Mouse (Mus musculus) hindbrain, embryonic 16.5 days (tissue): ENCODE measurements around the gene Recql5. TPM values are rescaled to one million over a fixed set of nuclear protein-coding genes. Genes with fewer than 3 reads are reported as not detected.
A peak's percentile ranks its signal among the peaks of the same experiment; 100 is the strongest.

ENCODE experiments used
- ATAC-seq: fragments of 200-750 bp; cut with Nextera tagmentation; 2 replicates; pipeline ENCODE4 v1.8.0; 2017; ENCODE audit warnings: moderate TSS enrichment, moderate library complexity
- H3K27ac ChIP-seq: fragments of 300-500 bp; sonication (generic); 2 replicates; pipeline ENCODE4 v1.5.1; 2014; ENCODE audit warnings: low read depth, mild to moderate bottlenecking, control low read depth, low read length, moderate library complexity
- H3K27me3 ChIP-seq: fragments of 300-500 bp; sonication (generic); replicated peaks from 2 replicates; pipeline ENCODE4 v1.6.1; 2014; ENCODE audit warnings: low read length; ENCODE audit not compliant: control insufficient read depth, insufficient read depth
- H3K36me3 ChIP-seq: fragments of 300-500 bp; sonication (generic); 2 replicates; pipeline ENCODE4 v1.6.1; 2014; ENCODE audit warnings: mild to moderate bottlenecking, low read length, moderate library complexity, mixed read lengths; ENCODE audit not compliant: control insufficient read depth, insufficient read depth
- H3K4me1 ChIP-seq: fragments of 300-500 bp; sonication (generic); 2 replicates; pipeline ENCODE4 v1.6.1; 2014; ENCODE audit warnings: low read depth, low read length; ENCODE audit not compliant: control insufficient read depth, insufficient read depth
- H3K4me2 ChIP-seq: fragments of 300-500 bp; sonication (generic); 2 replicates; pipeline ENCODE4 v1.6.1; 2014; ENCODE audit warnings: mild to moderate bottlenecking, low read length, control low read depth, moderate library complexity
- H3K4me3 ChIP-seq: fragments of 300-500 bp; sonication (generic); 2 replicates; pipeline ENCODE4 v1.5.1; 2014; ENCODE audit warnings: mild to moderate bottlenecking, low read length, control low read depth, moderate library complexity
- H3K9ac ChIP-seq: fragments of 300-500 bp; sonication (generic); 2 replicates; pipeline ENCODE4 v1.6.1; 2014; ENCODE audit warnings: low read depth, mild to moderate bottlenecking, control low read depth, low read length, moderate library complexity
- H3K9me3 ChIP-seq: fragments of 300-500 bp; sonication (generic); 2 replicates; pipeline ENCODE4 v1.6.1; 2014; ENCODE audit warnings: mild to moderate bottlenecking, low read length, moderate library complexity; ENCODE audit not compliant: control insufficient read depth
- WGBS: fragments of 180-500 bp; shearing (Covaris S2); extraction: QIAGEN DNeasy Blood & Tissue Kit; methylation state at CpG from one replicate; pipeline ENCODE4 v1.1.7; 2014; 5-methylcytosine and 5-hydroxymethylcytosine counted together
- polyA plus RNA-seq: library from polyadenylated mRNA; unstranded; fragments of >200 nt; fragmentation: Nextera tagmentation; extraction: Ambion mirVana; gene quantifications from 2 replicates; pipeline ENCODE4 v1.2.1, GENCODE M21; 2015

The Recql5 gene
- 20.2 and 21.3 TPM in 2 replicates for polyA plus RNA-seq

- H3K4me1 ChIP-seq = peaks cover 25% of the 10 kb centered on the region
- peaks cover 3% of the 10 kb centered on the region for H3K36me3 ChIP-seq
- peak within 1 kb of the TSS; percentile 88 for H3K9ac ChIP-seq
- peak within 1 kb of the TSS; percentile 94 for H3K4me2 ChIP-seq
- no peaks in the 10 kb centered on the region for H3K27me3 ChIP-seq
- peak; percentile 100 for ATAC-seq
- peak within 1 kb of the TSS; percentile 97 for H3K4me3 ChIP-seq
- under 1% methylated on average over 28 of the region's 28 CpGs for WGBS
- peak within 1 kb of the TSS; percentile 67; the same call in 1 of the 2 replicates for H3K27ac ChIP-seq
- no peaks in the 10 kb centered on the region for H3K9me3 ChIP-seq
These were observed at the start of gene Recql5, which contains the start of gene Sap30bp for GRCm38 (mm10) chr11:115933108-115933746. TSS of gene Recql5 (minus strand) at chr11:115933477. TSS of gene Sap30bp (plus strand) at chr11:115933282.

GRCm38 (mm10) chr11:115982472-115982871 lies 49.2 kb upstream of the Recql5 start:
- Histone ChIP-seq H3K9me3 (no peaks in the 10 kb centered on the region), H3K4me2 (no peak overlapping the region), H3K9ac (no peak overlapping the region), H3K27me3 (peaks cover 3% of the 10 kb centered on the region), H3K4me3 (no peak overlapping the region), H3K27ac (no peak overlapping the region), H3K36me3 (no peaks in the 10 kb centered on the region), H3K4me1 (no peaks in the 10 kb centered on the region)
- no peak for ATAC-seq
- 84% methylated on average over 15 of the region's 15 CpGs for WGBS

- Histone ChIP-seq H3K27ac (no peak overlapping the region), H3K4me3 (peak overlapping the region; percentile 48; the same call in 1 of the 2 replicates), H3K4me1 (peaks cover 9% of the 10 kb centered on the region), H3K27me3 (peaks cover 29% of the 10 kb centered on the region), H3K4me2 (peak overlapping the region; percentile 75; the same call in 1 of the 2 replicates), H3K36me3 (no peaks in the 10 kb centered on the region), H3K9me3 (no peaks in the 10 kb centered on the region), H3K9ac (no peak overlapping the region)
- ATAC-seq = no peak
- 23% methylated on average over 12 of the region's 12 CpGs for WGBS
These were observed 42.3 kb upstream of the Recql5 start for GRCm38 (mm10) chr11:115975544-115975943.

- peak; percentile 52; the same call in 1 of the 2 replicates for ATAC-seq
- H3K27ac ChIP-seq = peak overlapping the region; percentile 44; the same call in 1 of the 2 replicates
- H3K4me1 ChIP-seq = peaks cover 9% of the 10 kb centered on the region
These were observed 41.8 kb upstream of the Recql5 start for GRCm38 (mm10) chr11:115975083-115975420.

GRCm38 (mm10) chr11:115974309-115975082 lies 41.2 kb upstream of the Recql5 start, which contains the start of gene Itgb4:
TSS of gene Itgb4 (plus strand) at chr11:115974709.
- Histone ChIP-seq H3K4me1 (peaks cover 9% of the 10 kb centered on the region), H3K27me3 (peaks cover 29% of the 10 kb centered on the region), H3K4me3 (peak within 1 kb of the TSS; percentile 48), H3K9ac (peak within 1 kb of the TSS; percentile 52), H3K36me3 (no peaks in the 10 kb centered on the region), H3K4me2 (peak within 1 kb of the TSS; percentile 75), H3K27ac (peak within 1 kb of the TSS; percentile 44; the same call in 1 of the 2 replicates), H3K9me3 (no peaks in the 10 kb centered on the region)
- WGBS = 9% methylated on average over 56 of the region's 58 CpGs
- peak; percentile 20; the same call in 1 of the 2 replicates for ATAC-seq

More at GRCm38 (mm10) chr11:115975083-115975420, 41.8 kb upstream of the Recql5 start:
- H3K9ac ChIP-seq = peak overlapping the region; percentile 52
- no peaks in the 10 kb centered on the region for H3K36me3 ChIP-seq
- no peaks in the 10 kb centered on the region for H3K9me3 ChIP-seq
- peak overlapping the region; percentile 75 for H3K4me2 ChIP-seq
- peak overlapping the region; percentile 48 for H3K4me3 ChIP-seq
- H3K27me3 ChIP-seq = peaks cover 29% of the 10 kb centered on the region
- 4% methylated on average over 14 of the region's 18 CpGs for WGBS

- Histone ChIP-seq H3K27me3 (peaks cover 24% of the 10 kb centered on the region), H3K4me3 (no peak overlapping the region), H3K36me3 (peaks cover 10% of the 10 kb centered on the region), H3K9ac (no peak overlapping the region), H3K27ac (no peak overlapping the region), H3K4me1 (peaks cover 9% of the 10 kb centered on the region), H3K4me2 (no peak overlapping the region), H3K9me3 (no peaks in the 10 kb centered on the region)
- no peak for ATAC-seq
- WGBS = 68% methylated on average over 6 of the region's 6 CpGs
These were observed 37.7 kb upstream of the Recql5 start for GRCm38 (mm10) chr11:115971016-115971415.

- Histone ChIP-seq H3K9me3 (no peaks in the 10 kb centered on the region), H3K36me3 (peaks cover 17% of the 10 kb centered on the region), H3K4me1 (peaks cover 9% of the 10 kb centered on the region), H3K27me3 (peaks cover 17% of the 10 kb centered on the region), H3K4me2 (no peak overlapping the region), H3K9ac (no peak overlapping the region), H3K4me3 (no peak overlapping the region), H3K27ac (no peak overlapping the region)
- 68% methylated on average over 15 of the region's 15 CpGs for WGBS
- no peak for ATAC-seq
These were observed 36.9 kb upstream of the Recql5 start for GRCm38 (mm10) chr11:115970006-115970673.

- no peak overlapping the region for H3K9ac ChIP-seq
- H3K9me3 ChIP-seq = no peaks in the 10 kb centered on the region
- no peaks in the 10 kb centered on the region for H3K4me1 ChIP-seq
- peaks cover 7% of the 10 kb centered on the region for H3K27me3 ChIP-seq
- no peak overlapping the region for H3K27ac ChIP-seq
- ATAC-seq = no peak
- no peak overlapping the region for H3K4me2 ChIP-seq
- no peak overlapping the region for H3K4me3 ChIP-seq
- H3K36me3 ChIP-seq = peaks cover 26% of the 10 kb centered on the region
- 66% methylated on average over 5 of the region's 5 CpGs for WGBS
These were observed 35.6 kb upstream of the Recql5 start for GRCm38 (mm10) chr11:115968731-115969405.
